Mouse (Mus musculus): ENCODE results near the gene Mamdc4. TPM values are rescaled to one million over a fixed set of nuclear protein-coding genes. Genes with fewer than 3 reads are reported as not detected.

The Mamdc4 gene
- total and polyA plus RNA-seq, 3 experiments, result 0.60 to 2.2 (median 1.6) TPM

DNA sequence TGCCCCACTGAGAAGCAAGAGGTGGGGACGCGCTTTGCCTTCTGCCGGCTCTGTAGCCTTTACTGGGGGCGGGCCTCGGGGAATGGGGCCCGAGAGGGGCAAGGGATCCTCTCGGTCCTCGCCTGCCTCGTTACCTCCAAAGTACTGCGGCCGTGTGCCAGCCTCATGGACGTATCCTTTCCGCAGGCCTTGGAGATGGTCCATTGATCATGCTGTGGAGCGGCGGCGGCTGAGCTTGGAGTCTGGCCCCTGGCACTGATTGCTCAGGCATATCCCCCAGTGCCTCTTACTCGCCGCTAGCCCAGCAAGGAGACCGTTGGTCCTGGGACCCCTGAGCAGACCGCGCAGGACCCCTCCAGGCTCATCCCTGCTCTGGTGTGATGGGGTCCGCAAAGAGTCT lies 41.8 kb upstream of the Mamdc4 start:
- intact Hi-C loops (cut with DNase I), result no loop called here
- TF ChIP-seq EP300 (IDR thresholded peaks at IDR 0.05; ENCODE audit: insufficient read depth, low read depth, low read length) (no peak), POLR2A (IDR thresholded peaks at IDR 0.05; ENCODE audit: insufficient read depth, low read depth, low read length) (no peak), CTCF (IDR thresholded peaks at IDR 0.05) (no peak)
- Histone ChIP-seq H3K4me1 (ENCODE audit: control insufficient read depth, insufficient read depth, low read length) (peaks cover 2% of the 10 kb centered on the region), H3K36me3 (ENCODE audit: control insufficient read depth, insufficient read depth, low read length) (no peaks in the 10 kb centered on the region), H3K79me2 (replicated peaks; ENCODE audit: control insufficient read depth, insufficient read depth, low read length) (no peaks in the 10 kb centered on the region), H3K9ac (ENCODE audit: low read depth, low read length) (no peak overlapping the region), H3K4me3 (no peak overlapping the region), H3K27ac (no peak overlapping the region), H3K27me3 (ENCODE audit: control insufficient read depth, insufficient read depth, low read length) (peaks cover 7% of the 10 kb centered on the region; the same call in 1 of the 2 replicates)
- no peak for DNase-seq
- WGBS, result 14% methylated on average over 22 of the region's 22 CpGs

DNA sequence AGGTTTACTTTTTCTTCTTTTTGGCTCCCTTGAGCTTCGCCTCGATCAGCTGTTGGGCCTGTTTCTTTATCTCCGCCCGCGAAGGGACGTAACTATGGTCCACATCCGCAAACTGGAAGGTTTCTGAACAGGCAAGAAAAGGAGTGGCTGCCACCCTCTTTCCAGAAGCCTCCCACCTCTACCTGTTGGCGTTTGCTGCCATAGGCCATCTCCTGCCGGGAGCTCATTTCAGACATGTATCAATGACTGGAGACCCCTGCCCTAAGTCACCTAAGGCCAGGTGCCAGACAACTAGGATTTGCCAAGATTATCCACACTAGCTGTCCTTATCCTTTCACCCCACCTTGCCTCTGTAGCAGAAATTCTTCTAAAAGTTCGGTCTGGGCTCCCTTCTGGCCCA lies 34.0 kb upstream of the Mamdc4 start:
- DNase-seq, result peak in 1 of 2 experiments; percentile 42
- H3K4me1 ChIP-seq (ENCODE audit: control insufficient read depth, insufficient read depth, low read length), result peaks cover 6% of the 10 kb centered on the region
- intact Hi-C loops (cut with DNase I), result no loop called here
- no peak overlapping the region for H3K9ac ChIP-seq (ENCODE audit: low read depth, low read length)
- H3K36me3 ChIP-seq (ENCODE audit: control insufficient read depth, insufficient read depth, low read length), result peaks cover 7% of the 10 kb centered on the region; the same call in 1 of the 2 replicates
- WGBS, result 58% methylated on average over 10 of the region's 10 CpGs
- TF ChIP-seq POLR2A (IDR thresholded peaks at IDR 0.05; ENCODE audit: insufficient read depth, low read depth, low read length) (no peak), CTCF (IDR thresholded peaks at IDR 0.05) (no peak), EP300 (IDR thresholded peaks at IDR 0.05; ENCODE audit: insufficient read depth, low read depth, low read length) (no peak)
- H3K79me2 ChIP-seq (replicated peaks; ENCODE audit: control insufficient read depth, insufficient read depth, low read length), result peaks cover 4% of the 10 kb centered on the region
- H3K4me3 ChIP-seq, result peak overlapping the region; percentile 93
- no peaks in the 10 kb centered on the region for H3K27me3 ChIP-seq (ENCODE audit: control insufficient read depth, insufficient read depth, low read length)
- H3K27ac ChIP-seq, result peak overlapping the region; percentile 93

DNA sequence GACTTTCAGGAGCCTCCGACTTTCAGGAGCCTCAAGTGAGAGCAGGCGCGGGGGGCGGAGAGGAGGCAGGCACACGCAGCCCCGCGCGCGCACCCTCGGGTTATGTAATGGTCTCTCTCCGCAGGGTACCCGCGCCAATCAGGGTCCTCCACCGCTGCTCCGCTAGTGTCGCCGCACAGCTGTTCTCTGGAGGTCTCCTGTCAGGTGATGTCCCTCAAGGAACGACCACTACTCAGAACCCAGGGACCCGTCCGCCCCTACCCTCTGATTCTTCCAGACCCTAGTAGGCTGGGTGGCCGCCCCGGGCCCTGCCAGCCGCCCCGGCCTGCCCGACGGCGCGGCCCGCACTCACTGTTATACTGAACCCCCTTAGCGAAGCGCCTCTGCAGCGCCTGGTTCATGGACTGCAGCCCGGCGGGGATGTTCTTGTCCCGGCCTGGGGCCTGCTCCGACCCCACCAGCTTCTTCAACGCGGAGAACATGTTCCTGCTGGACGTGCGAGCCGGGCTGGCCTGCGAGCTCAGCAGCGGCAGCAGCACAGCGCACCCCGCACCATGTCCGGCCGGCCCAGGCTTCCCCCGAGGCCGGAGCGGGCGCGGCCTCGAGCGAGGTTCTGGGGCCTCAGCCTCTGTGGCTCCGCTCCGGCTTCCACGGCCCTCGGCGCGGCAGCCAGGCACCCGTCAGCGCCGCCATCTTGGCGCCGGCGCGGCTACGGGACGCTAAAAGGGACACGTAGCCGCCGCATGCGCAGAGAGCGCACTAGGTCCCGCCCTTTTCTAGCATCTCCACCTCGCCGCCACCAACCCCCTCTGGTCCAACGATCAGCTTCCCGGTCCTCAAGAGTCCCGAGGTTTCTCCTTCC lies 33.3 kb upstream of the Mamdc4 start, which contains the start of gene Rabl6:
Rabl6 (minus strand) TSS at position 761 of the 862 bp plus-strand sequence.
- Histone ChIP-seq H3K4me1 (ENCODE audit: control insufficient read depth, insufficient read depth, low read length) (peaks cover 6% of the 10 kb centered on the region), H3K36me3 (ENCODE audit: control insufficient read depth, insufficient read depth, low read length) (peaks cover 7% of the 10 kb centered on the region; the same call in 1 of the 2 replicates), H3K79me2 (replicated peaks; ENCODE audit: control insufficient read depth, insufficient read depth, low read length) (peaks cover 4% of the 10 kb centered on the region), H3K27me3 (ENCODE audit: control insufficient read depth, insufficient read depth, low read length) (no peaks in the 10 kb centered on the region), H3K27ac (peak within 1 kb of the TSS; percentile 93), H3K4me3 (peak within 1 kb of the TSS; percentile 93), H3K9ac (ENCODE audit: low read depth, low read length) (peak within 1 kb of the TSS; percentile 85)
- peak; percentile 93 to 95 for DNase-seq
- WGBS, result under 1% methylated on average over 80 of the region's 80 CpGs
- intact Hi-C loops (cut with DNase I), result no loop called here
- TF ChIP-seq CTCF (IDR thresholded peaks at IDR 0.05) (no peak), POLR2A (IDR thresholded peaks at IDR 0.05; ENCODE audit: insufficient read depth, low read depth, low read length) (peak; percentile 70; the same call in 1 of the 2 replicates), EP300 (IDR thresholded peaks at IDR 0.05; ENCODE audit: insufficient read depth, low read depth, low read length) (0 out of 2 replicates have a peak, but pooled peaks have one; percentile 19)

DNA sequence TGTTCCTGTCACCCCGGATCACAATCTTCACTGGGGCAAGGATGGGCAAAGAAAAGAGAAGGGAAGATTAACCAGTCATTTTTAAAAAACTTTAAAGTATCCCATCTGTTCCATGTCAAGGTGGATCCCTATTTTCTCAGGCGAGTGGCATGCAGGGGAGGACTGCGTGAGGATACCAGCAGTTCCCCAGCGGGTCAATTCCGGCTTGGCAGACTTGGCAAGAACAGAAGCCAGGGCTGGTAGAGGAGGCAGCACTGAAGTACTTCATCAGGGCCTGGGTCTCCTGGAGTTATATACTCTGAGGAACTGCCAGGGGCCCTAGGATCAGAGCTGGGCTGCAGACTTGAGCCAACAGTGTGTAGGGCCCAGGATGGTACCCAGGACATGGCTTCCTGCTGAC lies 27.9 kb upstream of the Mamdc4 start:
- WGBS, result 86% methylated on average over 5 of the region's 5 CpGs
- Histone ChIP-seq H3K9ac (ENCODE audit: low read depth, low read length) (no peak overlapping the region), H3K36me3 (ENCODE audit: control insufficient read depth, insufficient read depth, low read length) (peaks cover 9% of the 10 kb centered on the region), H3K27ac (no peak overlapping the region), H3K79me2 (replicated peaks; ENCODE audit: control insufficient read depth, insufficient read depth, low read length) (peaks cover 1% of the 10 kb centered on the region; the same call in 1 of the 2 replicates), H3K4me3 (no peak overlapping the region), H3K4me1 (ENCODE audit: control insufficient read depth, insufficient read depth, low read length) (peaks cover 3% of the 10 kb centered on the region), H3K27me3 (ENCODE audit: control insufficient read depth, insufficient read depth, low read length) (no peaks in the 10 kb centered on the region)
- TF ChIP-seq POLR2A (IDR thresholded peaks at IDR 0.05; ENCODE audit: insufficient read depth, low read depth, low read length) (no peak), EP300 (IDR thresholded peaks at IDR 0.05; ENCODE audit: insufficient read depth, low read depth, low read length) (no peak), CTCF (IDR thresholded peaks at IDR 0.05) (no peak)
- intact Hi-C loops (cut with DNase I), result no loop called here
- DNase-seq, result no peak

DNA sequence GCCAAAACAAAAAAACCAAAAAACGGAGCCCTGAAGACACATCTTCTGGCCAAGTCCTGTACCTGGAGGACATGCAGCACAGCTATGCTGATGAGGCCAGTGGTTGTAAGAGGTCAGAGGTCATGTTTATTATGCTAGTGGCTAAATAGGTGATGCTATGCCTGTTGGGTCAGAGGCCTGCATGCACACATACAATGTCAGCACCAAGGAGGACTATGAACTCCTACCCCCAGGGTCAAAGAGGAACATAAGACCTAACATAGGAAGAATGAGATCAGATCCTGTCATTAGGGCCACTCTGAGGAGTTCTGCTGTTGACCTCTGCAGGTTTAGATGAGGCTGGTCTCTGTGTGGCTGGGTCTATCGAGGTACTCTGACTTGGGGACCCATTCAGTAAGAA lies 25.4 kb upstream of the Mamdc4 start:
- intact Hi-C loops (cut with DNase I), result no loop called here
- peaks cover 2% of the 10 kb centered on the region; the same call in 1 of the 2 replicates for H3K36me3 ChIP-seq (ENCODE audit: control insufficient read depth, insufficient read depth, low read length)

DNA sequence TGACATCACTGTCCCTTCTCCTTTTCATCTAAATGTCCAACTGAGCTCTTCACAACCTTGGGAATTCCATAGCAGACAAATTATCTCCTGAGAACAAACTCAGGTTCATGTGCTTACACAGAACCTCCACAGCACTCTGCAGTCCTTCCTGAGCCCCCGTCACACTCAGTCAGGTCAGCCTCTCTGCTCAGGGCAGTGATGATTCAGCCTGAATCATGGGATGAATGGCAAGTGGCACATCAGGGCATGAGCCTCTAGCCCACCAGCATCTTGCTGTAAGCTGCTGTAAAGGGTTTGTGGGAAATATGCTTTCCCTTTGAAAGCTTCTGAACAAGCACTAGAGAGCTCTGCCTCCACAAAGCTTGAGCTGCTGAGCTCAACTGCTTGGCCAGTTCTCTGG lies 24.1 kb upstream of the Mamdc4 start:
- TF ChIP-seq EP300 (IDR thresholded peaks at IDR 0.05; ENCODE audit: insufficient read depth, low read depth, low read length) (no peak), POLR2A (IDR thresholded peaks at IDR 0.05; ENCODE audit: insufficient read depth, low read depth, low read length) (no peak), CTCF (IDR thresholded peaks at IDR 0.05) (no peak)
- intact Hi-C loops (cut with DNase I), result no loop called here
- no peaks in the 10 kb centered on the region for H3K27me3 ChIP-seq (ENCODE audit: control insufficient read depth, insufficient read depth, low read length)
- H3K27ac ChIP-seq, result no peak overlapping the region
- no peak overlapping the region for H3K4me3 ChIP-seq
- peaks cover 2% of the 10 kb centered on the region; the same call in 1 of the 2 replicates for H3K36me3 ChIP-seq (ENCODE audit: control insufficient read depth, insufficient read depth, low read length)
- no peaks in the 10 kb centered on the region for H3K4me1 ChIP-seq (ENCODE audit: control insufficient read depth, insufficient read depth, low read length)
- no peak overlapping the region for H3K9ac ChIP-seq (ENCODE audit: low read depth, low read length)
- WGBS, result 89% methylated on average over 1 of the region's 1 CpGs
- H3K79me2 ChIP-seq (replicated peaks; ENCODE audit: control insufficient read depth, insufficient read depth, low read length), result no peaks in the 10 kb centered on the region; the same call in 1 of the 2 replicates
- DNase-seq, result no peak

More for the DNA sequence above, 25.4 kb upstream of the Mamdc4 start:
- Histone ChIP-seq H3K4me1 (ENCODE audit: control insufficient read depth, insufficient read depth, low read length) (no peaks in the 10 kb centered on the region), H3K79me2 (replicated peaks; ENCODE audit: control insufficient read depth, insufficient read depth, low read length) (no peaks in the 10 kb centered on the region; the same call in 1 of the 2 replicates), H3K27me3 (ENCODE audit: control insufficient read depth, insufficient read depth, low read length) (no peaks in the 10 kb centered on the region), H3K9ac (ENCODE audit: low read depth, low read length) (no peak overlapping the region), H3K4me3 (no peak overlapping the region), H3K27ac (no peak overlapping the region)
- DNase-seq, result no peak
- no peak for TF ChIP-seq EP300 (IDR thresholded peaks at IDR 0.05; ENCODE audit: insufficient read depth, low read depth, low read length)
- no peak for TF ChIP-seq POLR2A (IDR thresholded peaks at IDR 0.05; ENCODE audit: insufficient read depth, low read depth, low read length)
- no peak for TF ChIP-seq CTCF (IDR thresholded peaks at IDR 0.05)
- WGBS, result 86% methylated on average over 2 of the region's 2 CpGs
